Mouse (Mus musculus): ENCODE results near the gene Hcrtr2. TPM values are rescaled to one million over a fixed set of nuclear protein-coding genes. Genes with fewer than 3 reads are reported as not detected.

The Hcrtr2 gene
- total RNA-seq (2023), result not detected

DNA sequence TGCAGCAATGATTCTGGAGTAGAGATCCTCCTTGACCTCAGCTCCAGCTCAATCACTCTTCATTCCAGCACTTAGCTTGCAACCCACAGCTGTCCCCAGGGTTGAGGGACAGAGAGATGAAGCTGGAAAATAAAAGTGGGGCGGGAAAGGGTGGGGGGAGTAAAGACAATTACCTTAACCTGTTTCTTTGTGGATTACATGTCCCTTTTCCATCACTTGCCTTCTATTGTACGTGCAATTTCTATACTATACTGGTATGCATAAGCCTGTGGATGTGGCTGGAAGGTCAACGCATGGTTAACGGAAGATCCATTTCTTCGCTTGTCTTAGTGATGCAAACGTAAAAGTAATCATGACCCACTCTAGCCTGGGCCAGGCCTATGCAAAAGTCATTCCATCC lies at the start of gene Hcrtr2:
Hcrtr2 (minus strand) TSS at position 101 of the 400 bp plus-strand sequence.

DNA sequence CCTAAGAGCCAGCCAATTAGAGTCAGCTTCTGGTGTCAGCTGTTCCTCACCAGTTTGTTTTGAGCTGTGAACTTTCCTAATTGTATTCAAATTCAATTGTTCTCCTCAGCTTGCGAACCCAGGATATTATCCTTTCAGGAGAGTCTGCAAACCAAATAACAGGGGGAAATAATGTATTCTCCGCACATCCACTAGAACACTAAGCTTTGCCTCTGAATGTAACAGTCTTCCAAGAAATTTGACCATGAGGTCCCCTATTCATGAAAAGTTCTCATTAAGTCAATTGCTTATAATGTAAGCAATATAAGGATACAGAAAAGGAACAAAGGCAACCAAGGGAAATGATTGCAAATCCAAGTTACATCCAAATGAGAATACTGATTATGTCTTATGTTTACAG lies 110.1 kb downstream of the Hcrtr2 start, which contains the start of gene Gfral:
Gfral (minus strand) TSS at position 101 of the 400 bp plus-strand sequence.

Other genes starting within 250 kb of the Hcrtr2 start
- gene Gfral, start 110.2 kb downstream of the Hcrtr2 start, total RNA-seq (2023), result not detected
- not detected for gene Fam83b, start 243.3 kb upstream of the Hcrtr2 start, total RNA-seq (2023)

Measured in CD4-positive naive resting alpha-beta T cell, adult 57 days (primary cell).